Mouse (Mus musculus): ENCODE measurements at regions not wholly inside any gene's neighbourhood (a gene's known extent, or its start where the extent isn't known, plus 50 kb on each side); places are given as distances from the start of the nearest gene placed in this dataset.

- DNase-seq, result peak; percentile 64 to 67
Observed at GRCm38 (mm10) chr2:106256012-106256411, 252.7 kb upstream of the Dnajc24 start.

GRCm38 (mm10) chr2:106234358-106234757 is 231.0 kb upstream of the Dnajc24 start:
- DNase-seq, result peak; percentile 20

GRCm38 (mm10) chr2:106231136-106231535 is 227.8 kb upstream of the Dnajc24 start:
- DNase-seq, result peak; percentile 33 to 38

GRCm38 (mm10) chr2:106230021-106230420 is 226.7 kb upstream of the Dnajc24 start:
- DNase-seq, result peak; percentile 12 to 17

GRCm38 (mm10) chr2:106228249-106228648 is 224.9 kb upstream of the Dnajc24 start:
- peak; percentile 7 to 21 for DNase-seq

- no peak for DNase-seq
Observed at GRCm38 (mm10) chr2:106216169-106216568, 212.8 kb upstream of the Dnajc24 start.

GRCm38 (mm10) chr2:106213740-106214139 is 210.4 kb upstream of the Dnajc24 start:
- DNase-seq, result no peak

GRCm38 (mm10) chr2:106210773-106211172 is 207.4 kb upstream of the Dnajc24 start:
- DNase-seq, result no peak

- DNase-seq, result no peak
Observed at GRCm38 (mm10) chr2:106208767-106209250, 205.5 kb upstream of the Dnajc24 start.

GRCm38 (mm10) chr2:106200130-106200529 is 196.8 kb upstream of the Dnajc24 start:
- DNase-seq, result no peak

GRCm38 (mm10) chr2:106195170-106195569 is 191.8 kb upstream of the Dnajc24 start:
- peak; percentile 99 to 100 for DNase-seq

GRCm38 (mm10) chr2:106194369-106195023 is 191.1 kb upstream of the Dnajc24 start:
- peak; percentile 94 to 96 for DNase-seq

- DNase-seq, result peak; percentile 79 to 85
Observed at GRCm38 (mm10) chr2:106193889-106194347, 190.6 kb upstream of the Dnajc24 start.

GRCm38 (mm10) chr2:106190579-106191322 is 187.4 kb upstream of the Dnajc24 start:
- DNase-seq, result no peak

- DNase-seq, result peak; percentile 88 to 94
Observed at GRCm38 (mm10) chr2:106183651-106184050, 180.3 kb upstream of the Dnajc24 start.

GRCm38 (mm10) chr2:106182051-106182450 is 178.7 kb upstream of the Dnajc24 start:
- peak; percentile 46 to 62 for DNase-seq

GRCm38 (mm10) chr2:106162681-106163080 is 159.3 kb upstream of the Dnajc24 start:
- no peak for DNase-seq

GRCm38 (mm10) chr2:106161877-106162276 is 158.5 kb upstream of the Dnajc24 start:
- DNase-seq, result no peak

- DNase-seq, result no peak
Observed at GRCm38 (mm10) chr2:106149701-106150100, 146.4 kb upstream of the Dnajc24 start.

- DNase-seq, result peak; percentile 28 to 59
Observed at GRCm38 (mm10) chr2:106140931-106141330, 137.6 kb upstream of the Dnajc24 start.

GRCm38 (mm10) chr2:106101002-106101401 is 97.7 kb upstream of the Dnajc24 start:
- DNase-seq, result no peak

GRCm38 (mm10) chr2:106086121-106086520 is 82.8 kb upstream of the Dnajc24 start:
- DNase-seq, result peak; percentile 59 to 62
